Mouse (Mus musculus): ENCODE data around the gene Tldc2.

DNA sequence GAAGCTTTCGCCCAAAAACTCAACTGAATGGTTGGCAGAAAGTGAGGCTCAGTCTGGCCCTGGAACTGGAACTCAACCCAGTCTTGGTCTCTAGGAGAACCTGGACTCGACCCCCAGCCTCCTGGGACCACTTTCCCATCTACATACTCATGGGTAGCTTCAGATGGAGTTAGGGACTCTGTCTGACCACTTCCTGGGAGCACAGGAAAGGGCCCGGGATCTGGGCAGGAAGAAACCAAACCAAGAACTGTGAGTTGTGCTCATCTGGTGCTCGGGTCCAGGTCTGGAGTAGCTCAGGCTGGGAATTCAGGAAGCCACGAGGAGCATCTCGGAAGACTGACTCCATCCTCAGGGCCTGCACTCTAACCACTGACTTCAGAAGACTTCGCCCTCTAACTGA, 10.3 kb upstream of the Tldc2 start:
- TF ChIP-seq POLR2A (IDR thresholded peaks at IDR 0.05; ENCODE audit: control insufficient read depth, extremely low read depth, insufficient read depth, low read length, poor library complexity) (no peak), CTCF (IDR thresholded peaks at IDR 0.05; ENCODE audit: borderline replicate concordance, control insufficient read depth, extremely low read depth, insufficient read depth, low read length, poor library complexity) (no peak)
